Mouse (Mus musculus) heart, adult 2 months (tissue): ENCODE results near the gene Tsc22d4.
A peak's percentile ranks its signal among the peaks of the same experiment; 100 is the strongest.

Experiments
- CTCF ChIP-seq: fragments of 200-600 bp; IDR thresholded peaks from 2 replicates; pipeline ENCODE4 v1.8.1; 2022; ENCODE audit warnings: antibody characterized with exemption, mild to moderate bottlenecking, moderate library complexity
- POLR2A ChIP-seq: fragments of 200-500 bp; IDR thresholded peaks from 2 replicates; pipeline ENCODE4 v1.6.1; 2011; ENCODE audit warnings: mild to moderate bottlenecking, low read depth, low read length, control low read depth; ENCODE audit not compliant: insufficient read depth

DNA sequence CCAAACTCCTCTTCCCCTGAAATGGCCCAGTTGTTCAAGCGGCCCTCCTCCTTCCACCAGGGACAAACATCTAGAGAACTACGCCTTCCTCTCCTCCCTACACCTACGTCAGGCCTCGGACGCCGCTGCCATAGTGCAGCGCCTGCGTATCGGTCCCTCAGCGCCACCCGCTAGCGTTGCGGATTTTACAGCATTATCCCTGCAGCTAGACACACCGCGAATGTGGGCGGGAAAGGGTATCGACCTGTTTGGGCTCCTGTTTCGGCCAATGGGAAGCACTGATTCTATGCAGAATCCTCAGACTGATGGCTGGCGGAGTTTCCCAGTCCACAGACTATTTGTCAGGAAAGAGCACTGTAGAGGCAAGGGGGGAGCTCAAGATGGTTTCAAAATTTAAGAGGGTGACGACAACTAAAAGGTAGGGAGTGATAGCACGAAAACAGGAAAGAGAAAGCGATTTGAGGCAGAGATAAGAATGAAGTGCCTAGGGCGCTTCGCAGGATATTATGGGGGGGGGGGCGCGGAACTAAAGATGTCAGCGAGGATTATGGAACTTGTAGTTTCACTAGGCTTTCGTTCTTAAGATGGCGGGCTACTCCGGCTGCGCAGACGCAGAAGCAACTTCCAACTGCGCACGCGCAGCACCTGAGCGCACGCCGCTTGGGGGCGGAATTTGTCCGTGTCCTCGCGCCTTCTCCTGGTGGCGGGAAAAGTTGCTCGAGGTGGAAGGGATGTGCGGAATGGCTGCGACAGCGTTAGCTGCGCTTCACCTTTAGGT lies 41.8 kb downstream of the Tsc22d4 start, which contains the start of the genes Mepce and Zcwpw1:
- TF ChIP-seq CTCF (peak; percentile 83), POLR2A (peak; percentile 77)
